13 mouse cellular contexts compared by ENCODE assay signal in genomic region chr7:120272110-120272509, GRCm38 (mm10). TPM values are rescaled to one million over a fixed set of nuclear protein-coding genes. Genes with fewer than 3 reads are reported as not detected.
DNase-seq lines count a peak whose midpoint lies in the region; ATAC-seq and TF ChIP-seq lines count a peak whose summit lies in the region.
"Had no signal": no experiment of that assay in that cellular context is flagged by ENCODE, and none has a peak within 500 bp of the region (broad histone marks: within the 10 kb centered on the region; RNA-seq: fewer than 3 reads in every experiment).

No protein-coding gene starts in this region.

- TF ChIP-seq CTCF in midbrain, postnatal 0 days (IDR thresholded peaks at IDR 0.05): no peak

- peak; percentile 6 for DNase-seq in heart, postnatal 4 days
- no peak for DNase-seq in heart, adult 11 months
- no peak for DNase-seq in neural tube, embryonic 10.5 days (ENCODE audit: extremely low spot score, low spot score)
- peak; percentile 80 for DNase-seq in midbrain, postnatal 0 days (ENCODE audit: low spot score)
- no peak for DNase-seq in lung, postnatal 14 days
- DNase-seq: thymus, postnatal 14 days had no signal

- no peak overlapping the region for H3K27ac ChIP-seq in neural tube, embryonic 13.5 days (replicated peaks)
- H3K27ac ChIP-seq in hindbrain, embryonic 16.5 days (ENCODE audit: low read depth, low read length): no peak overlapping the region
- no peak overlapping the region for H3K27ac ChIP-seq in midbrain, postnatal 0 days (ENCODE audit: low read depth, low read length)

- no peaks in the 10 kb centered on the region for H3K4me1 ChIP-seq in neural tube, embryonic 13.5 days (replicated peaks)
- no peaks in the 10 kb centered on the region for H3K4me1 ChIP-seq in hindbrain, embryonic 16.5 days (ENCODE audit: control insufficient read depth, insufficient read depth, low read depth, low read length)
- no peaks in the 10 kb centered on the region for H3K4me1 ChIP-seq in midbrain, postnatal 0 days (ENCODE audit: insufficient read depth, low read length)

- no peaks in the 10 kb centered on the region for H3K27me3 ChIP-seq in neural tube, embryonic 13.5 days
- H3K27me3 ChIP-seq in hindbrain, embryonic 16.5 days (replicated peaks; ENCODE audit: control insufficient read depth, insufficient read depth, low read length): no peaks in the 10 kb centered on the region
- no peaks in the 10 kb centered on the region for H3K27me3 ChIP-seq in midbrain, postnatal 0 days (ENCODE audit: insufficient read depth, low read length)
- H3K27me3 ChIP-seq: Patski had no signal

- H3K4me3 ChIP-seq in neural tube, embryonic 13.5 days: no peak overlapping the region
- no peak overlapping the region for H3K4me3 ChIP-seq in hindbrain, embryonic 16.5 days (ENCODE audit: low read length)
- no peak overlapping the region for H3K4me3 ChIP-seq in midbrain, postnatal 0 days (ENCODE audit: low read depth, low read length)

- peak; percentile 59; the same call in 1 of the 2 replicates for ATAC-seq in neural tube, embryonic 13.5 days (ENCODE audit: low read depth)
- peak; percentile 83 for ATAC-seq in hindbrain, embryonic 16.5 days
- ATAC-seq in midbrain, postnatal 0 days (ENCODE audit: low FRiP score): no peak
- no peak for ATAC-seq in megakaryocyte, adult 5-6 weeks (ENCODE audit: poor library complexity, severe bottlenecking)
- ATAC-seq: lung, postnatal 0 days; Patski had no signal

- H3K9me3 ChIP-seq in neural tube, embryonic 13.5 days: no peaks in the 10 kb centered on the region
- H3K9me3 ChIP-seq in hindbrain, embryonic 16.5 days (ENCODE audit: control insufficient read depth, low read length): no peaks in the 10 kb centered on the region
- no peaks in the 10 kb centered on the region for H3K9me3 ChIP-seq in midbrain, postnatal 0 days (ENCODE audit: low read length)

- H3K9ac ChIP-seq in neural tube, embryonic 13.5 days: no peak overlapping the region
- no peak overlapping the region for H3K9ac ChIP-seq in hindbrain, embryonic 16.5 days (ENCODE audit: low read depth, low read length)
- H3K9ac ChIP-seq in midbrain, postnatal 0 days (replicated peaks; ENCODE audit: low read length, poor library complexity, severe bottlenecking): no peak overlapping the region

- no peaks in the 10 kb centered on the region for H3K36me3 ChIP-seq in neural tube, embryonic 13.5 days
- H3K36me3 ChIP-seq in hindbrain, embryonic 16.5 days (ENCODE audit: control insufficient read depth, insufficient read depth, low read length): no peaks in the 10 kb centered on the region
- no peaks in the 10 kb centered on the region for H3K36me3 ChIP-seq in midbrain, postnatal 0 days (ENCODE audit: insufficient read depth, low read length)

- WGBS in neural tube, embryonic 13.5 days: 66% methylated on average over 7 of the region's 7 CpGs
- 41% methylated on average over 7 of the region's 7 CpGs for WGBS in hindbrain, embryonic 16.5 days
- WGBS in midbrain, postnatal 0 days: 47% methylated on average over 7 of the region's 7 CpGs

- H3K4me2 ChIP-seq in neural tube, embryonic 13.5 days: no peak overlapping the region
- H3K4me2 ChIP-seq in hindbrain, embryonic 16.5 days (ENCODE audit: low read length): no peak overlapping the region
- H3K4me2 ChIP-seq in midbrain, postnatal 0 days (ENCODE audit: low read depth, low read length, poor library complexity, severe bottlenecking): no peak overlapping the region

RNA-seq across cellular contexts. Expression of gene Abca15, which starts 56.4 kb away (rescaled TPM):
- total RNA-seq in heart, postnatal 4 days (2021): not detected
- polyA plus RNA-seq in neural tube, embryonic 13.5 days (2015; fragmentation: Nextera tagmentation; extraction: Ambion mirVana): not detected in 2 replicates
- not detected in 2 replicates for polyA plus RNA-seq in hindbrain, embryonic 16.5 days (2015; fragmentation: Nextera tagmentation; extraction: Ambion mirVana)
- total RNA-seq in midbrain, postnatal 0 days (2014; rRNA removed): 0.09 TPM in 1 of 2 replicates, not detected in the other
- not detected in 2 replicates for polyA plus RNA-seq in midbrain, postnatal 0 days (2015; fragmentation: Nextera tagmentation; extraction: Ambion mirVana)
- total RNA-seq in megakaryocyte, adult 5-6 weeks (2015): not detected in 2 replicates
- total RNA-seq in megakaryocyte, adult 5-6 weeks (2017): not detected in 2 replicates
- total RNA-seq: gastrocnemius, postnatal 4 days; heart, postnatal 25 days had no signal
- polyA plus RNA-seq: lung, postnatal 0 days; Patski had no signal

Comparison
In these comparisons a context has a peak if more than half of its experiments do, and no peak if none do; other contexts are left out.
1. DNase-seq: peak in heart, postnatal 4 days (single experiment) and midbrain, postnatal 0 days (single experiment); none in heart, adult 11 months (single experiment), neural tube, embryonic 10.5 days (single experiment) and lung, postnatal 14 days (single experiment).
2. ATAC-seq: peak in neural tube, embryonic 13.5 days (single experiment) and hindbrain, embryonic 16.5 days (single experiment); none in midbrain, postnatal 0 days (single experiment) and megakaryocyte, adult 5-6 weeks (single experiment).